Mouse (Mus musculus): ENCODE measurements at regions not wholly inside any gene's neighbourhood (a gene's known extent, or its start where the extent isn't known, plus 50 kb on each side); places are given as distances from the start of the nearest gene placed in this dataset.
"Not testable (repeated sequence)": the region's sequence is repeated elsewhere in the genome, so short reads cannot be mapped to it uniquely, and the experiment has no call there.

DNA sequence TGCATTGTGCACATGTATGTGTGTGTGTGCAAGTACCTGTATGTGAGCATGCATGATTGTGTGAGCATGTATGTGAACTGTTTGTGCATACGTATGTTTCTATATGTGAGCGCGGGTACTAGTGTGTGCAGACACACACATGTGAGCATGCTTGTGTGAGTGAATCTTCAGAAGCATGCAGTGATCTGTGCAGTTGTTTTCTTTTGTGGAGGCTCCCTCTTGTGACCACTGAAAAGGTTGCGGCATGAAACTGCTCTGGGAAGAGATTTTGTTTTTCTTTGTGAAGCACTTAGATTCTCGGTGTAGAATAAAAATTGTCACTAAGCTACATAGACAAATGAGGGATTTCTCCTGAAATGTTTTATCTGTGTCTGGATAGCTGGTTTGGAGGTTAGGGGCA is 189.2 kb upstream of the Rapgef5 start:
- not testable (repeated sequence) for ATAC-seq (replicated peaks; ENCODE audit: low FRiP score, poor library complexity, severe bottlenecking)

- no peak for ATAC-seq (replicated peaks; ENCODE audit: low FRiP score, poor library complexity, severe bottlenecking)
Observed at GRCm38 (mm10) chr12:117330418-117330817, 185.9 kb upstream of the Rapgef5 start.

DNA sequence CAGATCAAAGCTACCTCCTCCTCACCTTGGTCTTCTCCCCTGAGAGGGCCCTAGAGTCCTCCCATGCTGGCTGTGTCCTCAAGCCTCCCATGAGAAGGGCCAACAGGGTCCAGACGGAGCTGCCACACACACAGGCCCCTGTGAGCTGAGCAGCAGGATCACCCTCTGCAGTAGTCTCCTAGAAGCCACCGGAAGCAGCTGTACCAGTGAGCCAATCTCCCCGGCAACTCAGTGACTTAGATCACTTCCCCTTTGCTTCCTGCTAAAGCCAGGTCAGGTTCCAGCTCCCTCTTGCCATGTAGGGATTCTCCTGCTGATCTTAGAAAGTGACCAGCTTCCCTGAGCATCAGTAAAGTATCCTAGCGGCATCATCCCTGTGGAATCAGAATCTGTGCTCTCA is 179.4 kb upstream of the Rapgef5 start:
- ATAC-seq (replicated peaks; ENCODE audit: low FRiP score, poor library complexity, severe bottlenecking) = no peak

- ATAC-seq (replicated peaks; ENCODE audit: low FRiP score, poor library complexity, severe bottlenecking) = no peak
Observed at GRCm38 (mm10) chr12:117342321-117342720, 174.0 kb upstream of the Rapgef5 start.

GRCm38 (mm10) chr12:117343121-117343520 is 173.2 kb upstream of the Rapgef5 start:
- no peak for ATAC-seq (replicated peaks; ENCODE audit: low FRiP score, poor library complexity, severe bottlenecking)

- not testable (repeated sequence) for ATAC-seq (replicated peaks; ENCODE audit: low FRiP score, poor library complexity, severe bottlenecking)
Observed at GRCm38 (mm10) chr12:117343605-117344004, 172.7 kb upstream of the Rapgef5 start.

DNA sequence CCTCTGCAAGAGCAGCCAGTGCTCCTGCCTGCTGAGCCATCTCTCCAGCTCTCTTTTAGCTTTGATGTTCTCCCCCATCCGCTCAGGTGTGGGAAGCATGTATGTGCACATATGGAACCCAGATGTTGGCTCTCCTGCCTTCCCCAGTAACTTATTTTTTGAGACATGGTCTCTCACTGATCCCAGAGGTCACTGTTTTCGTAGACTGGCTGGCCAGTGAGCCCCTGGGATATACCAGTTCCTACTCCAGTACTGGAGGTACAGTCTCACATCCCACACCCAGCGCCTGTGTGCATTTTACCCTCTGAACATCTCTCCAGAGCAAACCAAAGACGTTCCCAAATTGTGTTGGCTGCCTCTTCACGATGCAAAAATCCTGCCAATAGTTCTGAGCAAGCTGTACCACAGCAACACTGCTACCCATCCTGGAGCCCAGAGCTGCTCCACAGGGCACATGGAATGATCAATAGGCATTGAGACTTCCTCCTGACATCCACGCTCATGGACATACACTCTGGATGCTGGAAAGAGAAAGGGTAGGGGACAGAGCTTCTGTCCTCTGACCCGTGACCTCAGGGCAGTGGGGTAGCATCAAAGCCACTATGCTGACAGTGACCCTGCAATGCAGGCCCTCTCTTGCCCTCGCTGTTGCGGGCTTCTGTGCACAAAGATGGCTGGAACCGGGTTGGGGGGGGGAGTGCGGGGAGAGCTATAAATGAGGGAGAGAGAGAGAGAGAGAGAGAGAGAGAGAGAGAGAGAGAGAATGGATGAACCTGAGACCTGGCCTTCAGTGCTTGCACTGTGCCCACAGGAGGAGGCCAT is 171.8 kb upstream of the Rapgef5 start:
- no peak for ATAC-seq (replicated peaks; ENCODE audit: low FRiP score, poor library complexity, severe bottlenecking)

GRCm38 (mm10) chr12:117345088-117345977 is 170.9 kb upstream of the Rapgef5 start:
- ATAC-seq (replicated peaks; ENCODE audit: low FRiP score, poor library complexity, severe bottlenecking) = no peak

- no peak for ATAC-seq (replicated peaks; ENCODE audit: low FRiP score, poor library complexity, severe bottlenecking)
Observed at GRCm38 (mm10) chr12:117346091-117346490, 170.2 kb upstream of the Rapgef5 start.

GRCm38 (mm10) chr12:117347135-117347534 is 169.1 kb upstream of the Rapgef5 start:
- ATAC-seq (replicated peaks; ENCODE audit: low FRiP score, poor library complexity, severe bottlenecking) = no peak

DNA sequence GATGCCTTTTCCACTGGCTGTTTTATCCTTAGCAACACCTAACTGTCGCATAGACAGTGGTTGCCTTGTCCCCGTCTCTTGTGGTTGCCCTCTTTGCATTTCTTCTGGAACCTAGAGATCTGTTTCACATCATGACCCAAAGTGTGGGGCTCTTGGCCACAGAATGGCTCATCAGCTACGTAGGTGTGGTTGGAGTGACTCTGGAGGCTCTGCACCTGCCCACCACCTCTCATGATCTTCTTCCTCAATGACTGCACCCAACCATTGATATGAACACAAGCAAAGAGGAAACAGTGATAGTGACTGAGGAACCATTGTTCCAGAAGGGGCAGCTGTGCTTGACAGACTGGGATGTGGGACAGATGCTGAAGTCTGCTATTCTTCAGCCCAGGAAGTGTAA is 167.8 kb upstream of the Rapgef5 start:
- ATAC-seq (replicated peaks; ENCODE audit: low FRiP score, poor library complexity, severe bottlenecking) = no peak

- no peak for ATAC-seq (replicated peaks; ENCODE audit: low FRiP score, poor library complexity, severe bottlenecking)
Observed at GRCm38 (mm10) chr12:117351900-117352299, 164.4 kb upstream of the Rapgef5 start.

- ATAC-seq (replicated peaks; ENCODE audit: low FRiP score, poor library complexity, severe bottlenecking) = no peak
Observed at GRCm38 (mm10) chr12:117352511-117352910, 163.8 kb upstream of the Rapgef5 start.

- ATAC-seq (replicated peaks; ENCODE audit: low FRiP score, poor library complexity, severe bottlenecking) = no peak
Observed at GRCm38 (mm10) chr12:117352938-117353337, 163.3 kb upstream of the Rapgef5 start.

- ATAC-seq (replicated peaks; ENCODE audit: low FRiP score, poor library complexity, severe bottlenecking) = no peak
Observed at GRCm38 (mm10) chr12:117357811-117358210, 158.5 kb upstream of the Rapgef5 start.

DNA sequence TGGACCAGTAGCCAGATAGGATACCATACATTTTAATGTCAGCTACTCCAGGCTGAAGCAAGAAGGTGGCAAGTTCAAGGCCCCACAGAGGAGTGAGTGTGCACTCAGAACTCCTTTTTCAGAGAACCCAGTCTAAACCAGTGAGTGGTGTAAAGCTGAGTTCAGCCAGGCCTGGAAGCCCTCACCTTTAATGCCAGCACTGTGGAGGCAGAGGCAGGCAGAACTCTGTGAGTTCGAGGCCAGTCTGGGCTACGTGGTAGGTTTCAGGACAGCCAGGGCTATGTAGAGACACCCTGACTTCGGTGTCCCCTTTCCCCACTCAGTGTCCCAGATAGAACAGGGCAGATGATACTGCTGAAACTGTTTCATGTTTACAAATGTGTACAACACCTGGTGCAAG is 157.4 kb upstream of the Rapgef5 start:
- ATAC-seq (replicated peaks; ENCODE audit: low FRiP score, poor library complexity, severe bottlenecking) = no peak

GRCm38 (mm10) chr12:117360215-117360614 is 156.1 kb upstream of the Rapgef5 start:
- no peak for ATAC-seq (replicated peaks; ENCODE audit: low FRiP score, poor library complexity, severe bottlenecking)

DNA sequence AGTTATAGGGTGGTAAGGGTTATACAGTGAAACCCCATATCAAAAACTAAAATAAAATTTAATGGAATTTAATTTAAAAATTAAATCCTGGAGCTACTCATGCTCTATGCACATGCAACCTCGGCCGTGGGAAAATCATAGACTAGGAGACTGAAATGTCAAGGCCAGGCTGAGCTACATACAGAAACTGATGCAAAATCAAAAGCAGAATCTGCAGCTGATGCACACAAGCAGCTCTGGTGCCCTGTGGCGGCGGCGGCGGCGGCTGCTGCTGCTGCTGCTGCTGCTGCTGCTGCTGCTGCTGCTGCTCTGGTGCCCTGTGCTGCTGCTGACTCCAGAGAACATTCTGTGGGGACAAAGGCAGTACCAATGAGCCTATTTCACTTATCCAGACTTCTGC is 154.5 kb upstream of the Rapgef5 start:
- no peak for ATAC-seq (replicated peaks; ENCODE audit: low FRiP score, poor library complexity, severe bottlenecking)

GRCm38 (mm10) chr12:117363457-117363856 is 152.8 kb upstream of the Rapgef5 start:
- ATAC-seq (replicated peaks; ENCODE audit: low FRiP score, poor library complexity, severe bottlenecking) = not testable (repeated sequence)

DNA sequence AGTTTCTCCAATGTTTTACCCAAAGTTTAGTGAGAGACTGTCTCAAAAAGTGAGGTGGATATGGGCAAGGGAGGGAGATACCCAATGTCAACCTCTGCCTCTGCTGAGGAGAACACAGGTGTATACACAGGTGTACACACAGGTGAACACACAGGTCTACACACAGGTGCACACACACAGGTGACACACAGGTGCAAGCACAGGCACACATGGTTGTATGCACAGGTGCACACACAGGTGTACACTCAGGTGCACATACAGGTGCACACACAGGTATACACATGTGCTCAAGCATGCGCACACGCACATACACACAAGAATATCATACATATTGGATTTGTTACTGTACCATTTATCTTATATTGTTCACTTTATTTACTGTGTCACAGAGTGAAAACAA is 151.1 kb upstream of the Rapgef5 start:
- no peak for ATAC-seq (replicated peaks; ENCODE audit: low FRiP score, poor library complexity, severe bottlenecking)

- ATAC-seq (replicated peaks; ENCODE audit: low FRiP score, poor library complexity, severe bottlenecking) = no peak
Observed at GRCm38 (mm10) chr12:117365876-117366275, 150.4 kb upstream of the Rapgef5 start.

Measured in erythroblast, adult 5-6 weeks (primary cell).